Mouse (Mus musculus) monocyte, adult 5-6 weeks (primary cell): ENCODE measurements around the gene Pla2r1. TPM values are rescaled to one million over a fixed set of nuclear protein-coding genes. Genes with fewer than 3 reads are reported as not detected.

Experiments
- ATAC-seq: fragments of 153-309, 156-312 bp; replicated peaks from 2 replicates; pipeline ENCODE4 v1.8.0; 2017; ENCODE audit warnings: mild to moderate bottlenecking; ENCODE audit not compliant: low TSS enrichment, insufficient number of reproducible peaks, severe bottlenecking, poor library complexity, low FRiP score
- total RNA-seq: library from RNA; stranded (forward); fragments of 200-1000, 200-491, 200-594 nt; gene quantifications from 3 replicates; pipeline ENCODE4 v1.2.3, GENCODE M21; 2017

Pla2r1 gene
- total RNA-seq, 1 experiment from 2014 or later = not detected

GRCm38 (mm10) chr2:60370188-60370587, 182.9 kb downstream of the Pla2r1 start:
- no peak for ATAC-seq

- ATAC-seq = no peak
These were observed 183.7 kb downstream of the Pla2r1 start for GRCm38 (mm10) chr2:60369454-60369853.

DNA sequence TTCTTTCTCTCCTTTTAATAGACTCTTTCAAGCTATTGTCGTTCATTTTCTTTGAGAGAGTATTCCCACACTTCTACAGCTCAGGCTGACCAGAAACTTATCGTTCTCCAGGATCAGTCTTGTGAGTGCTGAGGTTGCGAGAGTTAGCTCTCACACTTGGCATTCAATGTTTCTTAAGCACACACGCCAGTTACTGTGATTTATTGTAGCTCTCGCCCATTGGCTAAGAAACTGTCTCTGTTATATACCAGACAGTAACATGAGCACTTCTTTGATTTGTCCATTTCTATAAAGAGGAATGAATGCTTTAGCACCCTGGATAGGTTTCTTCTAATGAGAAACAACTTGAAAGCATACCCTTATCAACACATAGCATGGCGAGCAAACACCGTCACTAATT, 185.2 kb downstream of the Pla2r1 start:
- ATAC-seq = no peak

Other genes with a start within 250 kb of the Pla2r1 start
- gene Ly75, start 170.0 kb downstream of the Pla2r1 start, total RNA-seq = 4.5 to 18.4 TPM (median 4.9 TPM) in 3 replicates
- gene Itgb6, start 169.3 kb upstream of the Pla2r1 start, total RNA-seq = not detected in 3 replicates